Mouse (Mus musculus): Measurements from ENCODE around the gene Itgb6. TPM values are rescaled to one million over a fixed set of nuclear protein-coding genes. Genes with fewer than 3 reads are reported as not detected.

The Itgb6 gene
- polyA plus RNA-seq, 1 experiment from 2014 or later = 0.12 TPM

GRCm38 (mm10) chr2:60674413-60674812 lies 48.0 kb downstream of the Itgb6 start:
- DNase-seq (ENCODE audit: low spot score) = no peak

GRCm38 (mm10) chr2:60672973-60673954 lies 49.2 kb downstream of the Itgb6 start:
- no peak for DNase-seq (ENCODE audit: low spot score)

GRCm38 (mm10) chr2:60671215-60671614 lies 51.2 kb downstream of the Itgb6 start:
- DNase-seq (ENCODE audit: low spot score) = no peak

- no peak for DNase-seq (ENCODE audit: low spot score)
These were observed 59.4 kb downstream of the Itgb6 start for GRCm38 (mm10) chr2:60663071-60663470.

GRCm38 (mm10) chr2:60659993-60660392 lies 62.5 kb downstream of the Itgb6 start:
- DNase-seq (ENCODE audit: low spot score) = no peak

- no peak for DNase-seq (ENCODE audit: low spot score)
These were observed 63.5 kb downstream of the Itgb6 start for GRCm38 (mm10) chr2:60658992-60659391.

GRCm38 (mm10) chr2:60654828-60655227 lies 67.6 kb downstream of the Itgb6 start:
- no peak for DNase-seq (ENCODE audit: low spot score)

- no peak for DNase-seq (ENCODE audit: low spot score)
These were observed 72.3 kb downstream of the Itgb6 start for GRCm38 (mm10) chr2:60650155-60650554.

- no peak for DNase-seq (ENCODE audit: low spot score)
These were observed 74.8 kb downstream of the Itgb6 start for GRCm38 (mm10) chr2:60647650-60648049.

GRCm38 (mm10) chr2:60646583-60646982 lies 75.9 kb downstream of the Itgb6 start:
- DNase-seq (ENCODE audit: low spot score) = no peak

GRCm38 (mm10) chr2:60643406-60643805 lies 79.0 kb downstream of the Itgb6 start:
- no peak for DNase-seq (ENCODE audit: low spot score)

GRCm38 (mm10) chr2:60642606-60643005 lies 79.8 kb downstream of the Itgb6 start:
- DNase-seq (ENCODE audit: low spot score) = no peak

GRCm38 (mm10) chr2:60640342-60640672 lies 82.1 kb downstream of the Itgb6 start:
- no peak for DNase-seq (ENCODE audit: low spot score)

- no peak for DNase-seq (ENCODE audit: low spot score)
These were observed 82.7 kb downstream of the Itgb6 start for GRCm38 (mm10) chr2:60639617-60640341.

GRCm38 (mm10) chr2:60636910-60637761 lies 85.3 kb downstream of the Itgb6 start:
- DNase-seq (ENCODE audit: low spot score) = no peak

- no peak for DNase-seq (ENCODE audit: low spot score)
These were observed 86.0 kb downstream of the Itgb6 start for GRCm38 (mm10) chr2:60636481-60636880.

GRCm38 (mm10) chr2:60636038-60636437 lies 86.4 kb downstream of the Itgb6 start:
- no peak for DNase-seq (ENCODE audit: low spot score)

GRCm38 (mm10) chr2:60632791-60633190 lies 89.7 kb downstream of the Itgb6 start:
- no peak for DNase-seq (ENCODE audit: low spot score)

- DNase-seq (ENCODE audit: low spot score) = no peak
These were observed 92.1 kb downstream of the Itgb6 start for GRCm38 (mm10) chr2:60630304-60630703.

- no peak for DNase-seq (ENCODE audit: low spot score)
These were observed 94.5 kb downstream of the Itgb6 start for GRCm38 (mm10) chr2:60627952-60628351.

GRCm38 (mm10) chr2:60627515-60627914 lies 94.9 kb downstream of the Itgb6 start:
- DNase-seq (ENCODE audit: low spot score) = no peak
